Mouse (Mus musculus) kidney, embryonic 14.5 days (tissue): ENCODE results near the gene Tns3. TPM values are rescaled to one million over a fixed set of nuclear protein-coding genes. Genes with fewer than 3 reads are reported as not detected.

Experiments used
- ATAC-seq: fragments of 200-750 bp; cut with Nextera tagmentation; 2 replicates; pipeline ENCODE4 v1.8.0; 2017; ENCODE audit warnings: moderate number of reproducible peaks, mild to moderate bottlenecking, moderate TSS enrichment, moderate library complexity; ENCODE audit not compliant: low FRiP score, low TSS enrichment
- H3K27ac ChIP-seq: fragments of 300-500 bp; sonication (generic); 2 replicates; pipeline ENCODE4 v1.5.1; 2014; ENCODE audit warnings: low read depth, mild to moderate bottlenecking, low read length, moderate library complexity, mixed read lengths
- H3K27me3 ChIP-seq: fragments of 300-500 bp; sonication (generic); 2 replicates; pipeline ENCODE4 v1.6.1; 2014; ENCODE audit warnings: mild to moderate bottlenecking, low read length; ENCODE audit not compliant: control insufficient read depth, insufficient read depth
- H3K36me3 ChIP-seq: fragments of 300-500 bp; sonication (generic); 2 replicates; pipeline ENCODE4 v1.6.1; 2014; ENCODE audit warnings: low read length, mixed read lengths; ENCODE audit not compliant: control insufficient read depth, insufficient read depth
- H3K4me1 ChIP-seq: fragments of 300-500 bp; sonication (generic); 2 replicates; pipeline ENCODE4 v1.6.1; 2014; ENCODE audit warnings: low read length, mixed read lengths; ENCODE audit not compliant: control insufficient read depth, insufficient read depth
- H3K4me2 ChIP-seq: fragments of 300-500 bp; sonication (generic); replicated peaks from 2 replicates; pipeline ENCODE4 v1.6.1; 2014; ENCODE audit warnings: low read depth, mild to moderate bottlenecking, low read length
- H3K4me3 ChIP-seq: fragments of 300-500 bp; sonication (generic); 2 replicates; pipeline ENCODE4 v1.5.1; 2014; ENCODE audit warnings: mild to moderate bottlenecking, low read length
- H3K9ac ChIP-seq: fragments of 300-500 bp; sonication (generic); 2 replicates; pipeline ENCODE4 v1.6.1; 2014; ENCODE audit warnings: low read depth, mild to moderate bottlenecking, low read length, moderate library complexity
- H3K9me3 ChIP-seq: fragments of 300-500 bp; sonication (generic); 2 replicates; pipeline ENCODE4 v1.6.1; 2016; ENCODE audit warnings: low read length; ENCODE audit not compliant: control insufficient read depth
- WGBS: fragments of 180-500 bp; shearing (Covaris S2); extraction: QIAGEN DNeasy Blood & Tissue Kit; methylation state at CpG from one replicate; pipeline ENCODE4 v1.1.7; 2014; 5-methylcytosine and 5-hydroxymethylcytosine counted together
- polyA plus RNA-seq: library from polyadenylated mRNA; unstranded; fragments of >200 nt; fragmentation: Nextera tagmentation; extraction: Ambion mirVana; gene quantifications from 2 replicates; pipeline ENCODE4 v1.2.1, GENCODE M21; 2014

The Tns3 gene
- polyA plus RNA-seq, 1 experiment from 2014 or later: 20.3 TPM

- Histone ChIP-seq H3K9me3 (no peaks in the 10 kb centered on the region), H3K4me1 (0 out of 2 replicates have a peak, but pooled peaks cover 14% of the 10 kb centered on the region), H3K4me3 (no peak overlapping the region), H3K4me2 (no peak overlapping the region), H3K27ac (no peak overlapping the region), H3K27me3 (no peaks in the 10 kb centered on the region), H3K9ac (no peak overlapping the region), H3K36me3 (peaks cover 4% of the 10 kb centered on the region; the same call in 1 of the 2 replicates)
- no peak for ATAC-seq
- 33% methylated on average over 1 of the region's 1 CpGs for WGBS
Measured at GRCm38 (mm10) chr11:8584925-8585324, 79.4 kb downstream of the Tns3 start.

GRCm38 (mm10) chr11:8584307-8584706, 80.0 kb downstream of the Tns3 start:
- Histone ChIP-seq H3K9ac (no peak overlapping the region), H3K4me2 (no peak overlapping the region), H3K4me1 (peaks cover 19% of the 10 kb centered on the region; the same call in 1 of the 2 replicates), H3K27ac (no peak overlapping the region), H3K9me3 (no peaks in the 10 kb centered on the region), H3K27me3 (no peaks in the 10 kb centered on the region), H3K36me3 (peaks cover 4% of the 10 kb centered on the region; the same call in 1 of the 2 replicates), H3K4me3 (no peak overlapping the region)
- ATAC-seq: no peak
- WGBS: 54% methylated on average over 2 of the region's 2 CpGs

- peaks cover 4% of the 10 kb centered on the region; the same call in 1 of the 2 replicates for H3K36me3 ChIP-seq
- 94% methylated on average over 3 of the region's 3 CpGs for WGBS
- no peak overlapping the region for H3K27ac ChIP-seq
- ATAC-seq: no peak
- H3K4me2 ChIP-seq: no peak overlapping the region
- H3K27me3 ChIP-seq: no peaks in the 10 kb centered on the region
- no peaks in the 10 kb centered on the region for H3K9me3 ChIP-seq
- H3K4me1 ChIP-seq: peaks cover 20% of the 10 kb centered on the region; the same call in 1 of the 2 replicates
- no peak overlapping the region for H3K9ac ChIP-seq
- H3K4me3 ChIP-seq: no peak overlapping the region
Measured at GRCm38 (mm10) chr11:8583137-8583536, 81.2 kb downstream of the Tns3 start.

- ATAC-seq: no peak
- H3K4me3 ChIP-seq: no peak overlapping the region
- H3K36me3 ChIP-seq: peaks cover 4% of the 10 kb centered on the region; the same call in 1 of the 2 replicates
- no peak overlapping the region for H3K27ac ChIP-seq
- WGBS: 81% methylated on average over 10 of the region's 10 CpGs
- H3K4me2 ChIP-seq: no peak overlapping the region
- no peak overlapping the region for H3K9ac ChIP-seq
- no peaks in the 10 kb centered on the region for H3K9me3 ChIP-seq
- H3K4me1 ChIP-seq: peaks cover 20% of the 10 kb centered on the region; the same call in 1 of the 2 replicates
- no peaks in the 10 kb centered on the region for H3K27me3 ChIP-seq
Measured at GRCm38 (mm10) chr11:8582101-8582920, 82.0 kb downstream of the Tns3 start.

GRCm38 (mm10) chr11:8579789-8580188, 84.5 kb downstream of the Tns3 start:
- H3K9ac ChIP-seq: no peak overlapping the region
- 57% methylated on average over 5 of the region's 5 CpGs for WGBS
- H3K4me1 ChIP-seq: peaks cover 27% of the 10 kb centered on the region
- H3K9me3 ChIP-seq: no peaks in the 10 kb centered on the region
- H3K4me3 ChIP-seq: no peak overlapping the region
- ATAC-seq: no peak
- H3K27me3 ChIP-seq: no peaks in the 10 kb centered on the region
- H3K4me2 ChIP-seq: no peak overlapping the region
- 0 out of 2 replicates have a peak overlapping the region, but pooled peaks have one; percentile 1 for H3K27ac ChIP-seq
- H3K36me3 ChIP-seq: peaks cover 7% of the 10 kb centered on the region; the same call in 1 of the 2 replicates

GRCm38 (mm10) chr11:8575217-8576180, 88.8 kb downstream of the Tns3 start:
- Histone ChIP-seq H3K9me3 (no peaks in the 10 kb centered on the region), H3K4me3 (no peak overlapping the region), H3K4me2 (no peak overlapping the region), H3K27me3 (no peaks in the 10 kb centered on the region), H3K36me3 (peaks cover 7% of the 10 kb centered on the region; the same call in 1 of the 2 replicates), H3K4me1 (peaks cover 34% of the 10 kb centered on the region), H3K27ac (no peak overlapping the region), H3K9ac (no peak overlapping the region)
- no peak for ATAC-seq
- 75% methylated on average over 10 of the region's 10 CpGs for WGBS

- WGBS: 87% methylated on average over 6 of the region's 6 CpGs
- Histone ChIP-seq H3K9me3 (no peaks in the 10 kb centered on the region), H3K27me3 (no peaks in the 10 kb centered on the region), H3K4me1 (peaks cover 36% of the 10 kb centered on the region), H3K4me2 (no peak overlapping the region), H3K27ac (no peak overlapping the region), H3K4me3 (no peak overlapping the region), H3K9ac (no peak overlapping the region), H3K36me3 (peaks cover 7% of the 10 kb centered on the region; the same call in 1 of the 2 replicates)
- no peak for ATAC-seq
Measured at GRCm38 (mm10) chr11:8574562-8574961, 89.8 kb downstream of the Tns3 start.

GRCm38 (mm10) chr11:8572762-8573161, 91.6 kb downstream of the Tns3 start:
- H3K27me3 ChIP-seq: no peaks in the 10 kb centered on the region
- H3K36me3 ChIP-seq: peaks cover 3% of the 10 kb centered on the region; the same call in 1 of the 2 replicates
- 76% methylated on average over 7 of the region's 7 CpGs for WGBS
- H3K4me3 ChIP-seq: no peak overlapping the region
- no peak overlapping the region for H3K4me2 ChIP-seq
- H3K27ac ChIP-seq: 0 out of 2 replicates have a peak overlapping the region, but pooled peaks have one; percentile 30
- H3K9ac ChIP-seq: no peak overlapping the region
- no peak for ATAC-seq
- H3K4me1 ChIP-seq: peaks cover 40% of the 10 kb centered on the region
- H3K9me3 ChIP-seq: no peaks in the 10 kb centered on the region
